Mouse (Mus musculus): ENCODE measurements around the gene Adamts3.

- TF ChIP-seq CTCF (IDR thresholded peaks at IDR 0.05; ENCODE audit: insufficient read depth, low read length) (no peak), POLR2A (IDR thresholded peaks at IDR 0.05; ENCODE audit: borderline replicate concordance, extremely low read depth, low read depth, low read length) (no peak)
Observed at GRCm38 (mm10) chr5:89883908-89884204, 722 bp upstream of the Adamts3 start.
